Comparison of ENCODE assay signal across 22 mouse cellular contexts in genomic region chr2:167253476-167253875, GRCm38 (mm10). TPM values are rescaled to one million over a fixed set of nuclear protein-coding genes. Genes with fewer than 3 reads are reported as not detected.
A peak's percentile ranks its signal among the peaks of the same experiment; 100 is the strongest.
DNase-seq lines count a peak whose midpoint lies in the region; ATAC-seq and TF ChIP-seq lines count a peak whose summit lies in the region.
"Had no signal": no experiment of that assay in that cellular context is flagged by ENCODE, and none has a peak within 500 bp of the region (broad histone marks: within the 10 kb centered on the region; RNA-seq: fewer than 3 reads in every experiment).

No protein-coding gene starts in this region.

- peak; percentile 52; the same call in 1 of the 2 replicates for TF ChIP-seq EP300 in ES-Bruce4 (IDR thresholded peaks at IDR 0.05; ENCODE audit: insufficient read depth, low read depth, low read length)

- H3K36me3 ChIP-seq in heart, embryonic 13.5 days = no peaks in the 10 kb centered on the region
- H3K36me3 ChIP-seq in ES-Bruce4 (ENCODE audit: control insufficient read depth, insufficient read depth, low read length, poor library complexity, severe bottlenecking) = no peaks in the 10 kb centered on the region
- H3K36me3 ChIP-seq: hindbrain, embryonic 12.5 days; limb, embryonic 12.5 days; liver, embryonic 12.5 days; midbrain, embryonic 12.5 days; neural tube, embryonic 13.5 days; stomach, embryonic 15.5 days had no signal

- no peaks in the 10 kb centered on the region for H3K9me3 ChIP-seq in heart, embryonic 13.5 days
- H3K9me3 ChIP-seq in ES-Bruce4 (replicated peaks; ENCODE audit: control insufficient read depth, insufficient read depth, low read length, poor library complexity, severe bottlenecking) = no peaks in the 10 kb centered on the region
- H3K9me3 ChIP-seq: forebrain, embryonic 13.5 days; hindbrain, embryonic 12.5 days; limb, embryonic 12.5 days; liver, embryonic 12.5 days; midbrain, embryonic 12.5 days; neural tube, embryonic 13.5 days; stomach, embryonic 15.5 days had no signal

- 66% methylated on average over 5 of the region's 5 CpGs for WGBS in heart, embryonic 13.5 days

- H3K4me3 ChIP-seq in heart, embryonic 13.5 days = no peak overlapping the region
- no peak overlapping the region for H3K4me3 ChIP-seq in ES-Bruce4 (ENCODE audit: low read depth, low read length)
- H3K4me3 ChIP-seq: forebrain, embryonic 13.5 days; hindbrain, embryonic 12.5 days; left cerebral cortex, adult 2 months; limb, embryonic 12.5 days; liver, embryonic 12.5 days; megakaryocyte, embryonic 14.5 days; midbrain, embryonic 12.5 days; neural tube, embryonic 13.5 days; stomach, embryonic 15.5 days had no signal

- no peak for TF ChIP-seq CTCF in ES-Bruce4 (IDR thresholded peaks at IDR 0.05; ENCODE audit: low read depth, low read length)

- no peak for ATAC-seq in heart, embryonic 13.5 days (ENCODE audit: extremely low read depth, insufficient number of reproducible peaks, low FRiP score, low TSS enrichment)
- ATAC-seq: forebrain, embryonic 13.5 days; intestine, postnatal 0 days; liver, embryonic 12.5 days; liver, postnatal 0 days had no signal

- no peak for TF ChIP-seq POLR2A in ES-Bruce4 (IDR thresholded peaks at IDR 0.05; ENCODE audit: insufficient read depth, low read length)

- peaks cover 59% of the 10 kb centered on the region for H3K4me1 ChIP-seq in heart, embryonic 13.5 days
- peaks cover 5% of the 10 kb centered on the region for H3K4me1 ChIP-seq in ES-Bruce4 (ENCODE audit: control insufficient read depth, insufficient read depth, low read length)

- no peaks in the 10 kb centered on the region for H3K27me3 ChIP-seq in heart, embryonic 13.5 days (replicated peaks)
- no peaks in the 10 kb centered on the region for H3K27me3 ChIP-seq in ES-Bruce4 (ENCODE audit: control insufficient read depth, insufficient read depth, low read length, poor library complexity, severe bottlenecking)
- H3K27me3 ChIP-seq: forebrain, embryonic 13.5 days; hindbrain, embryonic 12.5 days; limb, embryonic 12.5 days; liver, embryonic 12.5 days; midbrain, embryonic 12.5 days; neural tube, embryonic 13.5 days; stomach, embryonic 15.5 days had no signal

- H3K4me2 ChIP-seq in heart, embryonic 13.5 days = no peak overlapping the region
- H3K4me2 ChIP-seq: forebrain, embryonic 13.5 days; hindbrain, embryonic 12.5 days; limb, embryonic 12.5 days; liver, embryonic 12.5 days; midbrain, embryonic 12.5 days; neural tube, embryonic 13.5 days; stomach, embryonic 15.5 days had no signal

- peak overlapping the region; percentile 68; the same call in 1 of the 2 replicates for H3K27ac ChIP-seq in heart, embryonic 13.5 days (replicated peaks)
- no peak overlapping the region for H3K27ac ChIP-seq in ES-Bruce4 (ENCODE audit: insufficient read depth, low read length)
- H3K27ac ChIP-seq: forebrain, embryonic 13.5 days; hindbrain, embryonic 12.5 days; left cerebral cortex, adult 2 months; liver, embryonic 12.5 days; midbrain, embryonic 12.5 days; neural tube, embryonic 13.5 days; stomach, embryonic 15.5 days had no signal

- no peak for DNase-seq in heart, adult 18-20 months
- DNase-seq in 416B (ENCODE audit: low read depth) (peak; percentile 19), R1 (ENCODE audit: low read depth, low spot score) (peak; percentile 57)
- no peak for DNase-seq in spleen, postnatal 36 days (ENCODE audit: low spot score in 2 of 2)
- no peak for DNase-seq in right cerebral cortex, postnatal 4 days
- DNase-seq: cerebellum, adult 8-10 months; cerebellum, postnatal 25 days; liver, postnatal 0 days; thymus, adult 18-20 months; thymus, postnatal 25 days had no signal

- H3K9ac ChIP-seq in heart, embryonic 13.5 days = no peak overlapping the region
- no peak overlapping the region for H3K9ac ChIP-seq in ES-Bruce4 (ENCODE audit: low read depth, poor library complexity, severe bottlenecking)
- H3K9ac ChIP-seq: forebrain, embryonic 13.5 days; hindbrain, embryonic 12.5 days; limb, embryonic 12.5 days; liver, embryonic 12.5 days; liver, postnatal 0 days; midbrain, embryonic 12.5 days; neural tube, embryonic 13.5 days; stomach, embryonic 15.5 days had no signal

RNA-seq across cellular contexts. Expression of gene Ptgis, which starts 13.1 kb away (rescaled TPM):
- polyA plus RNA-seq in heart, embryonic 13.5 days (2015; fragmentation: Nextera tagmentation; extraction: Ambion mirVana) = 21.6 and 21.8 TPM in 2 replicates
- total RNA-seq in heart, adult 18-20 months (2021) = 10 to 100 TPM; 11.2 to 13.0 TPM
- polyA plus RNA-seq in ES-Bruce4 (2011; ENCODE audit: insufficient read depth, insufficient read length, low read depth, missing spikeins) = 6.8 and 11.0 TPM in 2 replicates

Comparison
In these comparisons a context has a peak if more than half of its experiments do, and no peak if none do; other contexts are left out.
1. DNase-seq: peak in 416B (single experiment) and R1 (single experiment); none in heart, adult 18-20 months (0 of 2), spleen, postnatal 36 days (0 of 2) and right cerebral cortex, postnatal 4 days (single experiment).